15 mouse cellular contexts compared by ENCODE assay signal in the genomic region with DNA sequence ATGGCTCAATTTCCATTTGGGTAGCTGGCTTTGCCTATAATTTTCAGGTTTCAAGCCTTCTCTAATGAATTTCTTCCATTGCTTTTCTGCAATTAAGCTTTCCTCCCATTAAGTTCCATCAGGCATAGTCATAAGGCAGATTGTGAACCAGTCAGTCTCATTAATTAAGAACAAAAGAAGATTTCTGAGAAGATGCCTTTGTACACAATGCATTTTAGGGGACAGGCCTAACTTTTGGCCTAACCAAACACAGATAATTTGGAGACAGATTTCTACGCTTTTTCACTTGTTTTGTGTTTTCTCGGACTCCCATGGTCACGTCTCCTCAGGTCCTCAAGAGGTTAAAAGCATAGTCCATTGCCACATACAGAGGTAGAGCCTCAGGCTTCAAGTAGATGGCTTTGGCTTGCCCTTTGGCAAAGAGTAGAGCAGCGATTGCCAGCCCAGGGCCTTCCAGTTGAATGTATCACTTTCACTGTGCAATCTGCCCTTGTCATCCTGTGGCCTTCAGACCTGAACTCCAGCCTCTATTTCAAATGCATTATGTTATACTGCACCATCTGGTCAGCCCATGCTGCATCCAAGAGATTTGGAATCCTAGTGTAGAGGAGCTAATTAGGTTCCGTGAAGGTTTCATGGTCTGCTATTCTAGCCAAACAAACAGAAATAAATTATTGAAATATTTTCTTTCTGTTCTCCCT.
A peak's percentile ranks its signal among the peaks of the same experiment; 100 is the strongest.
DNase-seq lines count a peak whose midpoint lies in the region; ATAC-seq lines count a peak whose summit lies in the region.
"Had no signal": no experiment of that assay in that cellular context is flagged by ENCODE, and none has a peak within 500 bp of the region (broad histone marks: within the 10 kb centered on the region; RNA-seq: fewer than 3 reads in every experiment).

No protein-coding gene starts in this region.

- H3K9ac ChIP-seq in hindbrain, embryonic 13.5 days, result no peak overlapping the region
- no peak overlapping the region for H3K9ac ChIP-seq in hindbrain, embryonic 12.5 days
- H3K9ac ChIP-seq: heart, embryonic 13.5 days; limb, embryonic 15.5 days; lung, embryonic 15.5 days had no signal

- ATAC-seq in hindbrain, embryonic 13.5 days (ENCODE audit: low FRiP score), result 0 out of 2 replicates have a peak, but pooled peaks have one; percentile 49
- no peak for ATAC-seq in hindbrain, embryonic 12.5 days (ENCODE audit: low FRiP score)
- ATAC-seq in megakaryocyte progenitor cell, adult 5-6 weeks (replicated peaks; ENCODE audit: poor library complexity), result no peak
- ATAC-seq: Patski had no signal

- no peaks in the 10 kb centered on the region for H3K9me3 ChIP-seq in hindbrain, embryonic 13.5 days
- no peaks in the 10 kb centered on the region for H3K9me3 ChIP-seq in hindbrain, embryonic 12.5 days (replicated peaks)
- H3K9me3 ChIP-seq: heart, embryonic 13.5 days; limb, embryonic 15.5 days; lung, embryonic 15.5 days had no signal

- no peak overlapping the region for H3K4me3 ChIP-seq in hindbrain, embryonic 13.5 days
- no peak overlapping the region for H3K4me3 ChIP-seq in hindbrain, embryonic 12.5 days
- H3K4me3 ChIP-seq: heart, embryonic 13.5 days; left cerebral cortex, adult 2 months; limb, embryonic 15.5 days; lung, embryonic 15.5 days had no signal

- no peaks in the 10 kb centered on the region for H3K36me3 ChIP-seq in hindbrain, embryonic 13.5 days
- H3K36me3 ChIP-seq in hindbrain, embryonic 12.5 days, result no peaks in the 10 kb centered on the region
- H3K36me3 ChIP-seq: heart, embryonic 13.5 days; limb, embryonic 15.5 days; lung, embryonic 15.5 days had no signal

- DNase-seq in MN1 (ENCODE audit: low spot score), result peak; percentile 77
- peak; percentile 56 for DNase-seq in adrenal gland, postnatal 14 days
- peak; percentile 90 for DNase-seq in cerebellum, adult 9-10 months
- DNase-seq in layer of hippocampus, postnatal 25 days (ENCODE audit: extremely low spot score in 1 of 2, low spot score in 1 of 2), result no peak
- DNase-seq in spleen, postnatal 14 days (ENCODE audit: low spot score in 2 of 2), result no peak
- DNase-seq: thymus, adult 18-20 months had no signal

- WGBS in hindbrain, embryonic 13.5 days, result 83% methylated on average over 5 of the region's 5 CpGs
- WGBS in hindbrain, embryonic 12.5 days, result 85% methylated on average over 5 of the region's 5 CpGs

- 0 out of 2 replicates have a peak overlapping the region, but pooled peaks have one; percentile 13 for H3K27ac ChIP-seq in hindbrain, embryonic 13.5 days
- H3K27ac ChIP-seq in hindbrain, embryonic 12.5 days, result no peak overlapping the region
- H3K27ac ChIP-seq: heart, embryonic 13.5 days; kidney, postnatal 0 days; left cerebral cortex, adult 2 months; limb, embryonic 15.5 days; lung, embryonic 15.5 days had no signal

- H3K4me1 ChIP-seq in hindbrain, embryonic 13.5 days (replicated peaks), result no peaks in the 10 kb centered on the region
- H3K4me1 ChIP-seq in hindbrain, embryonic 12.5 days, result no peaks in the 10 kb centered on the region
- H3K4me1 ChIP-seq: limb, embryonic 15.5 days; lung, embryonic 15.5 days had no signal

- H3K27me3 ChIP-seq in hindbrain, embryonic 13.5 days, result no peaks in the 10 kb centered on the region
- no peaks in the 10 kb centered on the region for H3K27me3 ChIP-seq in hindbrain, embryonic 12.5 days
- H3K27me3 ChIP-seq: heart, embryonic 13.5 days; limb, embryonic 15.5 days; lung, embryonic 15.5 days; Patski had no signal

- no peak overlapping the region for H3K4me2 ChIP-seq in hindbrain, embryonic 13.5 days
- no peak overlapping the region for H3K4me2 ChIP-seq in hindbrain, embryonic 12.5 days (replicated peaks)
- H3K4me2 ChIP-seq: heart, embryonic 13.5 days; limb, embryonic 15.5 days; lung, embryonic 15.5 days had no signal

Comparison
In these comparisons a context has a peak if more than half of its experiments do, and no peak if none do; other contexts are left out.
1. DNase-seq: peak in MN1 (single experiment), adrenal gland, postnatal 14 days (single experiment) and cerebellum, adult 9-10 months (single experiment); none in layer of hippocampus, postnatal 25 days (0 of 2) and spleen, postnatal 14 days (0 of 2).